In the genomic region with DNA sequence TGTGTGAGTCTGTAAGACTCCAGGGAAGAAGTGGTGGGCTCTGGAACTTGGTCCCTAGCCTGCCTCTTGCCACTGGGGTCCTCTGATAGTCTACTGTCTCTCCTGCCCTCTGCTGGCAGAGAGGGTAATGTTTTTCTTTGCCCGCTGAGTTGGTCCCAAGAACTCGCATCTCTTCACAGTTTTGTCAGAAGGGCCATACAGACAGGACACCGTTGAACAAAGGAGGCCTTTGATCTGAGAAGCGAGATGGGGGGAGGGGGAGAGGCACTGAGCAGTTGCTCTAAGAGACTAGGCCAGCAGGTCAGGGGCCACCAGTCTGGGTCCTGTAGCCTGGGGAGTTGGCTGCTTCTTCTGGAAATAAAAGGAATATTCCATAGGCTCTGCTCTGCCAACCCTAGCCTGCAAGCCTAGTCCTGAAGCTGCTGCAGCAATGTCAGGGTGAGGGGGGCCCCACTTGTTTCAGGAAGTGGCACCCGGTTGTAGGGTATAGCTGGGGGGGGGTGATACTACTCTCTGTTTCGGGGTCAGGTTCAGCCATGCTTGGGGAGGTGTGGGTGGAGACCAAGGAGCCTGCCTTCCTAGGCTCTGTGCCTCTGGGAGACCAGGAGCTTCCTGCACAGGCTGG, we compare ENCODE assay signal across 9 mouse cellular contexts. TPM values are rescaled to one million over a fixed set of nuclear protein-coding genes. Genes with fewer than 3 reads are reported as not detected.
DNase-seq lines count a peak whose midpoint lies in the region; ATAC-seq lines count a peak whose summit lies in the region.
"Had no signal": no experiment of that assay in that cellular context is flagged by ENCODE, and none has a peak within 500 bp of the region (broad histone marks: within the 10 kb centered on the region; RNA-seq: fewer than 3 reads in every experiment).

No protein-coding gene starts in this region.

- no peaks in the 10 kb centered on the region for H3K27me3 ChIP-seq in hindbrain, embryonic 11.5 days (ENCODE audit: control insufficient read depth, insufficient read depth, low read length)
- H3K27me3 ChIP-seq in hindbrain, embryonic 16.5 days (replicated peaks; ENCODE audit: control insufficient read depth, insufficient read depth, low read length): no peaks in the 10 kb centered on the region; the same call in 1 of the 2 replicates
- H3K27me3 ChIP-seq in hindbrain, embryonic 14.5 days (ENCODE audit: control insufficient read depth, insufficient read depth, low read length): no peaks in the 10 kb centered on the region
- no peaks in the 10 kb centered on the region for H3K27me3 ChIP-seq in neural tube, embryonic 11.5 days (ENCODE audit: control insufficient read depth, insufficient read depth, low read length)

- 17% methylated on average over 6 of the region's 6 CpGs for WGBS in hindbrain, embryonic 11.5 days
- 25% methylated on average over 6 of the region's 6 CpGs for WGBS in hindbrain, embryonic 16.5 days
- WGBS in hindbrain, embryonic 14.5 days: 25% methylated on average over 6 of the region's 6 CpGs
- WGBS in neural tube, embryonic 11.5 days: 24% methylated on average over 6 of the region's 6 CpGs

- H3K4me2 ChIP-seq in hindbrain, embryonic 11.5 days (replicated peaks; ENCODE audit: low read depth, low read length): no peak overlapping the region
- H3K4me2 ChIP-seq in hindbrain, embryonic 16.5 days (ENCODE audit: low read length): no peak overlapping the region
- no peak overlapping the region for H3K4me2 ChIP-seq in hindbrain, embryonic 14.5 days (replicated peaks)
- H3K4me2 ChIP-seq in neural tube, embryonic 11.5 days (ENCODE audit: low read depth): no peak overlapping the region
- H3K4me2 ChIP-seq: neural tube, embryonic 12.5 days had no signal

- DNase-seq in hindbrain, embryonic 11.5 days (ENCODE audit: low spot score): peak; percentile 78
- DNase-seq in A20 (ENCODE audit: low read depth, low spot score) (peak; percentile 44), MN1 (ENCODE audit: low spot score) (peak; percentile 68)
- peak; percentile 59 for DNase-seq in hindbrain, embryonic 14.5 days (ENCODE audit: low spot score)
- DNase-seq in neural tube, embryonic 11.5 days (ENCODE audit: low spot score): peak; percentile 70
- no peak for DNase-seq in spleen, postnatal 4 days (ENCODE audit: low spot score in 2 of 2)
- no peak for DNase-seq in spleen, postnatal 36 days (ENCODE audit: low spot score in 2 of 2)

- H3K4me1 ChIP-seq in hindbrain, embryonic 11.5 days (replicated peaks; ENCODE audit: control insufficient read depth, insufficient read depth, low read length): peaks cover 16% of the 10 kb centered on the region
- peaks cover 20% of the 10 kb centered on the region for H3K4me1 ChIP-seq in hindbrain, embryonic 16.5 days (ENCODE audit: control insufficient read depth, insufficient read depth, low read depth, low read length)
- H3K4me1 ChIP-seq in hindbrain, embryonic 14.5 days (replicated peaks; ENCODE audit: control insufficient read depth, insufficient read depth, low read length): peaks cover 17% of the 10 kb centered on the region; the same call in 1 of the 2 replicates
- H3K4me1 ChIP-seq in neural tube, embryonic 11.5 days (ENCODE audit: control insufficient read depth, insufficient read depth, low read length): peaks cover 31% of the 10 kb centered on the region

- 0 out of 2 replicates have a peak, but pooled peaks cover 3% of the 10 kb centered on the region for H3K36me3 ChIP-seq in hindbrain, embryonic 11.5 days (ENCODE audit: control insufficient read depth, insufficient read depth, low read length)
- H3K36me3 ChIP-seq in hindbrain, embryonic 16.5 days (ENCODE audit: control insufficient read depth, insufficient read depth, low read length): peaks cover 21% of the 10 kb centered on the region
- H3K36me3 ChIP-seq in hindbrain, embryonic 14.5 days (replicated peaks; ENCODE audit: control insufficient read depth, insufficient read depth): peaks cover 42% of the 10 kb centered on the region
- H3K36me3 ChIP-seq in neural tube, embryonic 11.5 days (ENCODE audit: control insufficient read depth, insufficient read depth, low read length): 0 out of 2 replicates have a peak, but pooled peaks cover 3% of the 10 kb centered on the region

- peak; percentile 18; the same call in 1 of the 2 replicates for ATAC-seq in hindbrain, embryonic 11.5 days (ENCODE audit: low FRiP score)
- ATAC-seq in hindbrain, embryonic 16.5 days: no peak
- no peak for ATAC-seq in hindbrain, embryonic 14.5 days (ENCODE audit: low FRiP score)
- ATAC-seq in neural tube, embryonic 11.5 days (ENCODE audit: insufficient read depth, low FRiP score, low TSS enrichment): no peak

- no peak overlapping the region for H3K27ac ChIP-seq in hindbrain, embryonic 11.5 days (ENCODE audit: low read depth, low read length)
- H3K27ac ChIP-seq in hindbrain, embryonic 16.5 days (ENCODE audit: low read depth, low read length): no peak overlapping the region
- no peak overlapping the region for H3K27ac ChIP-seq in hindbrain, embryonic 14.5 days
- H3K27ac ChIP-seq in neural tube, embryonic 11.5 days (ENCODE audit: low read depth, low read length): no peak overlapping the region
- H3K27ac ChIP-seq: neural tube, embryonic 12.5 days had no signal

- no peak overlapping the region for H3K4me3 ChIP-seq in hindbrain, embryonic 11.5 days (ENCODE audit: low read depth, low read length)
- H3K4me3 ChIP-seq in hindbrain, embryonic 16.5 days (ENCODE audit: low read length): no peak overlapping the region
- H3K4me3 ChIP-seq in hindbrain, embryonic 14.5 days (replicated peaks; ENCODE audit: low read length): no peak overlapping the region
- no peak overlapping the region for H3K4me3 ChIP-seq in neural tube, embryonic 11.5 days (ENCODE audit: low read depth, low read length)
- H3K4me3 ChIP-seq: neural tube, embryonic 12.5 days had no signal

- H3K9ac ChIP-seq in hindbrain, embryonic 11.5 days (ENCODE audit: low read depth, low read length): no peak overlapping the region
- H3K9ac ChIP-seq in hindbrain, embryonic 16.5 days (ENCODE audit: low read depth, low read length): no peak overlapping the region
- no peak overlapping the region for H3K9ac ChIP-seq in hindbrain, embryonic 14.5 days
- no peak overlapping the region for H3K9ac ChIP-seq in neural tube, embryonic 11.5 days (ENCODE audit: low read length)
- H3K9ac ChIP-seq: neural tube, embryonic 12.5 days had no signal

- no peaks in the 10 kb centered on the region for H3K9me3 ChIP-seq in hindbrain, embryonic 11.5 days (ENCODE audit: control insufficient read depth, low read length)
- H3K9me3 ChIP-seq in hindbrain, embryonic 16.5 days (ENCODE audit: control insufficient read depth, low read length): no peaks in the 10 kb centered on the region
- H3K9me3 ChIP-seq in hindbrain, embryonic 14.5 days (ENCODE audit: control insufficient read depth, low read length): no peaks in the 10 kb centered on the region
- no peaks in the 10 kb centered on the region for H3K9me3 ChIP-seq in neural tube, embryonic 11.5 days (ENCODE audit: control insufficient read depth, low read length)
- H3K9me3 ChIP-seq: neural tube, embryonic 12.5 days had no signal

RNA-seq across cellular contexts. Expression of a gene that starts 6.6 kb away (rescaled TPM):
- 62.7 and 65.8 TPM in 2 replicates for polyA plus RNA-seq in hindbrain, embryonic 11.5 days (2014; fragmentation: Nextera tagmentation; extraction: Ambion mirVana)
- 161 and 172 TPM in 2 replicates for polyA plus RNA-seq in hindbrain, embryonic 16.5 days (2015; fragmentation: Nextera tagmentation; extraction: Ambion mirVana)
- polyA plus RNA-seq in hindbrain, embryonic 14.5 days (2014; fragmentation: Nextera tagmentation; extraction: Ambion mirVana): 134 and 141 TPM in 2 replicates
- polyA plus RNA-seq in neural tube, embryonic 11.5 days (2014; fragmentation: Nextera tagmentation; extraction: Ambion mirVana): 74.6 and 78.1 TPM in 2 replicates

RNA-seq across cellular contexts. Expression of a gene that starts 28.8 kb away (rescaled TPM):
- polyA plus RNA-seq in hindbrain, embryonic 11.5 days (2014; fragmentation: Nextera tagmentation; extraction: Ambion mirVana): 2.6 and 2.7 TPM in 2 replicates
- 5.1 and 5.2 TPM in 2 replicates for polyA plus RNA-seq in hindbrain, embryonic 16.5 days (2015; fragmentation: Nextera tagmentation; extraction: Ambion mirVana)
- 3.2 and 4.2 TPM in 2 replicates for polyA plus RNA-seq in hindbrain, embryonic 14.5 days (2014; fragmentation: Nextera tagmentation; extraction: Ambion mirVana)
- polyA plus RNA-seq in neural tube, embryonic 11.5 days (2014; fragmentation: Nextera tagmentation; extraction: Ambion mirVana): 1.9 and 2.5 TPM in 2 replicates

RNA-seq across cellular contexts. Expression of a gene that starts 29.3 kb away (rescaled TPM):
- polyA plus RNA-seq in hindbrain, embryonic 11.5 days (2014; fragmentation: Nextera tagmentation; extraction: Ambion mirVana): 8.5 TPM in 2 replicates
- polyA plus RNA-seq in hindbrain, embryonic 16.5 days (2015; fragmentation: Nextera tagmentation; extraction: Ambion mirVana): 30.3 and 43.5 TPM in 2 replicates
- 21.4 and 23.7 TPM in 2 replicates for polyA plus RNA-seq in hindbrain, embryonic 14.5 days (2014; fragmentation: Nextera tagmentation; extraction: Ambion mirVana)
- 7.5 and 7.8 TPM in 2 replicates for polyA plus RNA-seq in neural tube, embryonic 11.5 days (2014; fragmentation: Nextera tagmentation; extraction: Ambion mirVana)

RNA-seq across cellular contexts. Expression of a gene that starts 33.4 kb away (rescaled TPM):
- 0.05 and 0.24 TPM in 2 replicates for polyA plus RNA-seq in hindbrain, embryonic 11.5 days (2014; fragmentation: Nextera tagmentation; extraction: Ambion mirVana)
- polyA plus RNA-seq in hindbrain, embryonic 16.5 days (2015; fragmentation: Nextera tagmentation; extraction: Ambion mirVana): 0.29 and 0.51 TPM in 2 replicates
- 0.48 and 1.1 TPM in 2 replicates for polyA plus RNA-seq in hindbrain, embryonic 14.5 days (2014; fragmentation: Nextera tagmentation; extraction: Ambion mirVana)
- not detected in 2 replicates for polyA plus RNA-seq in neural tube, embryonic 11.5 days (2014; fragmentation: Nextera tagmentation; extraction: Ambion mirVana)

RNA-seq across cellular contexts. Expression of a gene that starts 39.3 kb away (rescaled TPM):
- polyA plus RNA-seq in hindbrain, embryonic 11.5 days (2014; fragmentation: Nextera tagmentation; extraction: Ambion mirVana): not detected in 2 replicates
- polyA plus RNA-seq in hindbrain, embryonic 16.5 days (2015; fragmentation: Nextera tagmentation; extraction: Ambion mirVana): 0.17 TPM in 1 of 2 replicates, not detected in the other
- polyA plus RNA-seq in hindbrain, embryonic 14.5 days (2014; fragmentation: Nextera tagmentation; extraction: Ambion mirVana): not detected in 2 replicates
- not detected in 2 replicates for polyA plus RNA-seq in neural tube, embryonic 11.5 days (2014; fragmentation: Nextera tagmentation; extraction: Ambion mirVana)
- polyA plus RNA-seq: neural tube, embryonic 12.5 days had no signal

Comparison
In these comparisons a context has a peak if more than half of its experiments do, and no peak if none do; other contexts are left out.
1. DNase-seq: peak in hindbrain, embryonic 11.5 days (single experiment), A20 (single experiment), MN1 (single experiment), hindbrain, embryonic 14.5 days (single experiment) and neural tube, embryonic 11.5 days (single experiment); none in spleen, postnatal 4 days (0 of 2) and spleen, postnatal 36 days (0 of 2).